Mouse (Mus musculus): Measurements from ENCODE around the gene Etv6. TPM values are rescaled to one million over a fixed set of nuclear protein-coding genes. Genes with fewer than 3 reads are reported as not detected.

The Etv6 gene
- total RNA-seq, 2 experiments from 2014 or later = 19.4 to 22.4 TPM

DNA sequence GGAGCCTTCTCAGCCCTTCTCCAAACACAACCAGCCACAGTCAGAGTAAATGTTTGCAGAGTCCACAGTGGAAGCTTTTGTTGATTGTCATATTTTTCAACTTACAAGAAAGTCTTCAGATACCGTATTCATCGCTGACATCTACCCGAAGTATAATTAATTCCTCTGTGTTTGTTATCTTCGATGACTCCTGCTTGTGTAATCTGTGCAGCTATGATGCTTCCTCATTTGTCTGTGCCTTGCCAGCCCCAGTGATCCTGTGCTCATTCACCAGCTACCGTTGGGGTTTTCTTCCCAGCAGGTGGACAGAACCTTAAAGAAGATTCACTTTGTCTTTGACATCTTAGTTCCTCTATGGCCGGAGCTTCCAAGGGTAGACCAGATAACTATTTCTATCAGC is 37.4 kb downstream of the Etv6 start:
- no peak for DNase-seq (ENCODE audit: low spot score in 2 of 2)

DNA sequence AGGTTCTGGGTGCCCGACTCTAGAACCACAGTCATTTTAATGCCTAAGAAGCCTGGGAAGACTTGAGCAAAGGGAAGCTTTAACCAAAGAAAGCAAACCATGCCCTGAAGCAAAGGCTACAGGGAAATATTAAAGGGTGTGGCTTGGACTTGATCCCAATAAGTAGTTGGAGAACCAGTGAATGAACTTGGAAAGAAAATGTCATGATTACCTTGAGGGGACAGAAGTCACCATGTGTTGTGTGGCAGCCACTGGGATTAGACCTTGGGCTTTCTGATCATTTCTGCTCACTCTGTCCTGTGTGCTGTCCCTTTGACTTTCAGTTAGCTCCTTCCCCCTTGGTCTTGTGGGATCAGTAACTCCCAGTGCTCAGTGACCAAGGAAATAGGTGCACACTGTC is 38.9 kb downstream of the Etv6 start:
- no peak for DNase-seq (ENCODE audit: low spot score in 2 of 2)

DNA sequence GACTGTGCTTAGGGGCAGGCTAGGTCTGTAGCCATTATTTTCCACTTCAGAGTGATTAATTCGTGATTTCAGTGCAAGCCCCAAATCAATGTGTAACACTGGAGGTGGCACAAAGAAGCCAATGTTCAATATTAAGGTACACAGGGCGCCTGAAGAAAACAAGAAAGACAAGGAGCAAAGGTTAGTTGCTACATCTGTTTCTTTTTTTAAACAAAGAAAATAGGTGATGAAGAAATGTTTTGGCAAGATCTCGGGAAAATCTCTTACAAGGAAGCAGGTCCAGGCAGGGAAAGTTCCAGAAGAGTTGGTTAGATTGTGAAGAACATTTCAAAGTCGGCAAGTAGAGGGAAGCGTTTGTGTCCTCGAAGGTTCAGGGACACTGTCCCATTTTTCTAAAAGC is 39.5 kb downstream of the Etv6 start:
- DNase-seq (ENCODE audit: low spot score in 2 of 2) = no peak

DNA sequence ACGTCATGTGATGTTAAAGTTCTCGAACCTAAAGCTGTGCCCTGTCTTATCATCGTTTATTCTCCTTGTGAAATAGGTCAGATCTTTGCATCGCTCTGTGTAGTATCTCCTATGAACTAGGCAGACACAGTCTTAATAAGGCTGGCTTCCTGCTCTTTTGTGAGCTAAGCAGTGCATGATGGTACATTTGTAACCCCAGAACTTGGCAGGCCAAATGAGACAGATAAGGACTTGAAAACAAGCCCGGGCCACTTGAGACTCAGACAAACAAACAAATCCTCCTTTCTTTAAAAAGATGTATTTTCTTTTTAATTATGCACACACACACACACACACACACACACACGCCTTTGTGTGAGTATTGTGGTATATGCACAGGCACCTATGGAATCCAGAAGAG is 42.5 kb downstream of the Etv6 start:
- DNase-seq (ENCODE audit: low spot score in 2 of 2) = no peak

DNA sequence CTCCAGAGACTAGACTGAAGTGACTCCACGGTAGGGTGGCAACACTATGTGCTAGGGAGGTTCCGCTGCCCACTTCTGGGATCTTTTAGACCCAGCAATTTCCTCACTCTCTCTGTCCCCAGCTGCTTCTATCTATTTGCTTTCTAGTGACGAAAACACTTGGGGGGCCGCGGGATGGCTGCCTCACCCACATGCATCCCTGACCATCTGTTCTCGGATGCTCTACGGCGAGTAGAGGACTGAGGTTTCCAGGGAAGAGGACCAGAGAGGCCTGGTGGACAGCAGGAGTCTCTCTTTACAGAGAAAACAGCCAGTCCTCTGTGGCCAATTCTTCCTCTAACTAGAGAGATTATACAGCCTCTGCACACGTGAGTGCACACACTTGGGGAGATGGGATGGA is 43.6 kb downstream of the Etv6 start:
- no peak for DNase-seq (ENCODE audit: low spot score in 2 of 2)

DNA sequence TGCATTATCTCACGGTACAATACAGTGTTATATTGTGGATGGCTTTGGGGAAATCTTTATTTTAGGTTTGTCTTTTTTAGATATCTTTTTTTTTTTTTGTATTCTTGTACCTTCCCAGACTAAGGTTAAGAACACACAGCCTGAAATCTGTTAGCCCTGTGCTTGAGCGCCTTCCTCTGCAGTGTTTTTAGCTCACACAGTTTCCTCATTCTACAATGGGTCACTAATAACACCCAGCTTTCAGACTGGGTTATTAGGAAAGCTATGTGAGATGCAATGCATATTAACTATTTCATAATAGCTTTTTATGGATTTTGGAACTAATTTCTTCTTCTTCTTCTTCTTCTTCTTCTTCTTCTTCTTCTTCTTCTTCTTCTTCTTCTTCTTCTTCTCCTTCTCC is 44.1 kb downstream of the Etv6 start:
- DNase-seq (ENCODE audit: low spot score in 2 of 2) = no peak

DNA sequence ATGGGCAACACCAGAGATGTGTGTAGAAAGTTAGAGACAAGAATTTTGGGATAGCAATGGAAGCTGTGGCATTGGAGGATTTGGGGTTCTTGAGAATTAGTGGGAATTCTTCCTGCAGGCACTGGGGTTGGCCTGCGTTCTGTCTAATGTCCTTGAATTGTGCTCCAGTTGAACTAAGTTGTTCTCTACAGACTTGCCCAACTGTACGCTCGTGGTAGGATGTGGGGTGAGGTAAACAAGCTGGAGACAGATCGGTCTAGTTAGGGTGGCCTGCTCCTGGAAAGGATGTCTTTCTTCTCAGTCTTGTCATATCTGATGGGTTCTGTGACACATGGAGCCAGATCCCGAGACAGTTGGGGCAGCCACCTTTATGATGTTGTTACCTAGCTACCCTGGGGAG is 45.4 kb downstream of the Etv6 start:
- DNase-seq (ENCODE audit: low spot score in 2 of 2) = no peak

DNA sequence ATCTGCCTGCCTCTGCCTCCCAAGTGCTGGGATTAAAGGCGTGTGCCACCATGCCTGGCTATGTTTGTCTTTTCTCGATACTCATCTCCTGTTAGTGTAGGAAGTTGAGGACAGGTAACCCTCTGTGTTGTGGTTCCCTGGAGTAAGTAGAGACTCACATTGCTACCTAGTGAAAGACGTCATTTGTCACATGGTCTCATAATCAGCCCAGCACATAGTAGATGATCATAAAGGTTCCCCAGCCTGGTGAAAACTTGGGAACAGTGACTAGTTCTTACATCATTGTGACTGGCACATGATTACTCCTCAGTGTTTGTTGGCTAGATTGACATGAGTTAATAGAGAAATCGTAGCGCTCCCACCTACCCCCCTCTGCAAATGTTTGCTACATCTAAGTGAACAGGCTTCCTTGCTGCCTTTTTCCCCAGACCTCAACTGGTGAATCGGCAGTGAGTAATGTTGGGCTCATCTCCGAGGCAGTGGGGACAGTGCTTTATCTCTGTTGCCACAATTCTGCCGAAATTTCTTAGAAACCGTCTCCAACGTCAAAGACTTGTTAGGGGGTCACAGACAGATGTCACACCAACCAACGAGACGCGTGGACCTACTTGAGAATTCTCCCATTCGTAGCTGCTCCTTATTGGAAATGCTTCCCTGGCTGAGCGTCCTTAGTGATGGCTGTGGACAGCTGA is 46.9 kb downstream of the Etv6 start:
- no peak for DNase-seq (ENCODE audit: low spot score in 2 of 2)

DNA sequence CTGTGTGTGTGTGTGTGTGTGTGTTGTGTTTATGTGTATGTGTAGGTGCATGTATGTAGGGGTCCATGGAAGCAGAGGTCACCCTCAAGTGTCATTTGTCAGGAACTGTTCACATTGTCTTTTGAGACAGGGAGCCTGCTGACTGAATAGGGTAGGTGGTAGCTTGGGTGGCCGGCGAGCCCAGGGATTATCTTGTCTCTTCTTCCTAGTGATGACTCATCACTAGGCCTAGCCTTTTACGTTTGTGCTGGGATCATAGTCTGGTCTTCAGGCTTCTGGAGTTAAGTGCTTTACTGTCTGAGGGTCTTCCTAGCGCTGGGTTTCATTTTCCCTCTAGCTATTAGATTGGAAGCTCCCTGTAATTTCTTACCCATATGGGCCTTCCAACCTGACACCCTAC is 47.9 kb downstream of the Etv6 start:
- DNase-seq (ENCODE audit: low spot score in 2 of 2) = no peak

DNA sequence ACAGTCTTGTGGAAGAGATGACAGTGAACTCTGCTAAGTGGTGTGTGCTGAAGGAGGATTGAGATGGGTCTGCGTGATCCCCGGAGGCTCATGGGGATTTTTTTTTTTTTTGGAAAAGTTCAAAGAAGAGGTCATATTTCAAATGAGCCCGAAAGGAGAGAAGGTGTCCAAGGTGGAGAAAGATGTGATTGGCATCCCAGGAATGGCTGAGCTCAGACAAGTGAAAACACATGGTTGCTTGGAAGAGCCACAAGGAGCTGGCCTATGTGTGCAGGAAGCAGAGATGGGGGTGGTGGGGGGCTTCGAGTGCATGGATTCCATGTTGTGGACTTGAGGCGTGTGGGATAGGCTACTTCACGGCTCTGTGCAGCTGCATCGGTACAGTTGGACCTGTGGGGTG is 50.9 kb downstream of the Etv6 start:
- DNase-seq (ENCODE audit: low spot score in 2 of 2) = no peak

DNA sequence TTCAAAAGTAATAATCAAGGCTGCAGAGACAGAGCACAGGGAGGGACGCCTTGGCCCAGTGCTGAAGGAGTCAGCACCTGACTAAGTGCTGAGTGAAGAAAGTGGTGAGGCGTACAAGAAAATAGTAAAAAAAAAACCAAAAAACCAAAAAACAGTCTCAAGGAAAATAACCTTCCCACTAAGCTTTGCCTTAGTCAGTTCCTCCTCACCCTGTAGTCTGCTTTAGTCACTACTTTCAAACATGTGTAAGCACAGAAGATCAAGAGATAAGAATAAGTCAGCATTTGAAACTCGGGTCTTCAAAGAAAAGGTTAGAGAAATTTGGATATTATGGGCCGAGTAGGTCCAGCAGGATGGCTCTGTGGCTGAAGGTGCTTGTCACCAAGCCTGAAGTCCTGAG is 52.2 kb downstream of the Etv6 start:
- no peak for DNase-seq (ENCODE audit: low spot score in 2 of 2)

DNA sequence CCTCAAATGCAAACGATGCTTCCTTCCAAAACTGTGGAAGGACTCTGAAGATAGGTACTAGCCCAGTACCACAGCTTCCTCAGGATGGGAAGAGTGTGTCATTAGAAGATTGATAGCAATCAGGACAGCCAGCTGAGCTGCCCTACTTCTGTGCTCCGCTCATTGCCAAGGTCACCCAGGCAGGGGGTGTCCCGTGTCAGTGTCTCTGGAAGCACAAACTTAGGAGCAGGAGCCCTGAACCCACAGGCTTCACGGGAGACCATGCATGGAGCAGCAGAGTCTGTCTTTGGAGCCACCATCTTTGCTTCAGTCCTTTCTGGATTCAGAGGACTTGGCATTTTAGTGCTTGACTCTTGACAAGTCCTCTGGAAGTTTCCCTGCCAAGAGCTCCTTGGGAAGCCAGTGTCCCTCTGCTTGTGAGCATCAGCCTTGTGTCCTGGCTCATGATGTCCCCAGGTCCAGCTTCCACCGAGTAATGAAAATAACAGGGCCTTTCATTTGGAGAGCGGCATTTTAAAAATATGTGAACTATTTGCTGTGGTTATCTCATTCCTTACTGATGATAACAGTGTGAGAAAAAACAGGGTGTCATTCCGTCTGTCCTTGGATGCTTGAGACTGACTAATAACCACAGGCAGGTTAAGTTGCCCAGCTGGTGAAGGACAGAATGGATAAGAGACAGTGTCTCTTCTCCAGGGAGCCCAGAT is 54.3 kb downstream of the Etv6 start:
- no peak for DNase-seq (ENCODE audit: low spot score in 2 of 2)

DNA sequence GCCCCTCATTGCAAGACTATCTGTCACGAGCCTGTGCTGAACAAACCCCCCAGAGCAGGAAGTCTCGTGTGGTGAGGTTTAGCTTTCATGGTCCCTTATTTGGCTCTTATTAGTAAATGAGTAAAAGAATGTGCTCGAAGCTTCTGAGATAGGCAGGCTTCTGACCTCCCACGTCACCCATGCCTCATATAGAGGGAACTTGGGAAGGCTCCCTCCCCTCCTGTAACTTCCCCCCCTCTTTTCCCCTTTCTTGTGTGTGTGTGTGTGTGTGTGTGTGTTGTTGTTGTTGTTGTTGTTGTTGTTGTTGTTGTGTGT is 54.8 kb downstream of the Etv6 start:
- no peak for DNase-seq (ENCODE audit: low spot score in 2 of 2)

DNA sequence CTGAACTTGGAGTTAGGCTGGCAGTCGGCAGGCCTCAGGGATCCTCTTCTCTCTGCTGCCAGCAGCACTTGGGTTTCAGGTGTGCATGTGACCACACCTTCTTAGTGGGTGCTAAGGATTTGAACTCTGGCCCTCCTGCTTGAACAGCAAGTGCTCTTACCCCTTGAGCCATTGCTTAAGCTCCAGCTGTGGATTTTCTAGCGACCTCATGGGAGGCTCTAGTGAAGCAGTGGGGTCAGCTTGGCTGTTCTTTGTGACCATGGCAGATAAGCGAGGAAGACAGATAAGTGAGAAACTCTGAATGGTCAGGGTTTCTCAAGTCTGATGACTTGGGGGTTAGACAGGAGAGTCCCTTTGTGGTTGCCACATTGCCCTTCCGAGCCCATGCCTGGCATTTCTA is 55.4 kb downstream of the Etv6 start:
- DNase-seq (ENCODE audit: low spot score in 2 of 2) = no peak

DNA sequence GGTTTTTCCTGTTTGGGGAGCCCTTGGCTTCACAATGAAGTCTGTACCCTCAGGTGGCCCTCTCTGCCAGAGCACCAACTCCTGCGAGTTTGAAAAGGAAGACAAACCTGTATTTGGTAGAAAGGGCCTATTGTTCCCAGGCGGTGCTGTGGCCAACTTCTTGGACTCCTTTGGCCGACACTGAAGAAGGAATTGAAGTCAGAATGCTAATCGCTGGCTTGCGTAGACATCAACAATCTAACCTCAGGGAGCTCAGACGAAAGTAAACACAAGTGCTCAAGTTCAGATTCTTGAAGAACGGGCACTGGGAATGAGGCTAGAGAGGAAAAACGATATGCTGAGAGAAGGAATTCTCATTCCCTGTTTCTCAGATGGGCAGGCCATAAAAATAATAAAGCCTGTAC is 55.9 kb downstream of the Etv6 start:
- no peak for DNase-seq (ENCODE audit: low spot score in 2 of 2)

DNA sequence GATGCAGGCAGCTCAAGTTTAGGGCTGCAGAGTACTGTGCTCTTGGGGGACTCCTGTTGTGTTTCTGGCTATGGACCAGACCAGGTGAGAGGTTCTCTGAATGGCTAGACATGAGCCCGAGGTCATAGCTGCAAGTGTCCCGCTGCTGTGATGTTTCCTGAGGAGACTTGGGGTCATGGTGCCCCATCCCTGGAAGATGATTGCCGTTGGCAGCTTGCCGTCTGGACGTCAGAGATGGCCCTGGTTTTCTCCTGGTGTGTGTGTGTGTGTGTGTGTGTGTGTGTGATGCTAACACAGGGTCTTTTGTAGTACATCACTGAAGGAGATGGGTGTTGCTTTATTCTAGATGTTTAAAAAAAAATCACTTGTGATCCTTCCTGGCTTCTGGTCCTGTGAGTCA is 58.6 kb downstream of the Etv6 start:
- DNase-seq (ENCODE audit: low spot score in 2 of 2) = no peak

DNA sequence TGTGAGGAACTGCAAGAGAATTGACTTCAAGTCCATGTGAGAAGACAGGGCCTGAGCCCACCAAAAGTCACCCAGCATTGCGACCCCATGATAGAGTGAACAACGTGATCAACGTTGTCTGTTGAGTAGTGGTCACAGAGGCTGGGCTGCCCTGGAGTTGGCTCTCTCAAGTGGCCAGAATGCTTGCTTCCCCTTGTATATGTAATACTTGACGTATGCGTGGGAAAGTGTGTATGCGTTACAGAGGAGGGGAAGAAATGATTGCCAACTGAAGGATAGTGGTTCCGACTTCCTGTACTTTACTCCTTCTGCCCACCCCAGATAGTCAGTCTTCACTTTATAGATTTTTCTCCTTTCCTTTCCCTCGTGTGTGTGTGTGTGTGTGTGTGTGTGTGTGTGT is 59.1 kb downstream of the Etv6 start:
- DNase-seq (ENCODE audit: low spot score in 2 of 2) = no peak

DNA sequence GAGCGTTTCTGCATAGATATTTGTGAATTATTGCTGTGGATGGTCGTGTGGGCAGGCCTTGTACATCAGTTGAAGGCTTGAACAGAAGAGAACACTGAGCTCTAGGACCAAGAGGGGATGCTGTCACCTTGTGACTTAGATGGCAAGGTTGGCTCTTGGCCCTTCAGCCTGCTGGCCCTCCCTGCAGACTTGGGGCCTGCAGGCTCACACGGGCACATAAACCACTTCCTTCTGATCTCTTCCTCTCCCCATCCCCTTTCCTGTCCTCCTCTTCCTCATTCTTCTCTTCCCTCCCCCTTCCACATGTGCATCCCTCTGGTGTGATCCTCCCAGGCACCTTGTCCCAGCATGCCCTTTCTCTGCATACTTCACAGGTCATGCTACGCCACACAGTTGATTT is 60.1 kb downstream of the Etv6 start:
- no peak for DNase-seq (ENCODE audit: low spot score in 2 of 2)

DNA sequence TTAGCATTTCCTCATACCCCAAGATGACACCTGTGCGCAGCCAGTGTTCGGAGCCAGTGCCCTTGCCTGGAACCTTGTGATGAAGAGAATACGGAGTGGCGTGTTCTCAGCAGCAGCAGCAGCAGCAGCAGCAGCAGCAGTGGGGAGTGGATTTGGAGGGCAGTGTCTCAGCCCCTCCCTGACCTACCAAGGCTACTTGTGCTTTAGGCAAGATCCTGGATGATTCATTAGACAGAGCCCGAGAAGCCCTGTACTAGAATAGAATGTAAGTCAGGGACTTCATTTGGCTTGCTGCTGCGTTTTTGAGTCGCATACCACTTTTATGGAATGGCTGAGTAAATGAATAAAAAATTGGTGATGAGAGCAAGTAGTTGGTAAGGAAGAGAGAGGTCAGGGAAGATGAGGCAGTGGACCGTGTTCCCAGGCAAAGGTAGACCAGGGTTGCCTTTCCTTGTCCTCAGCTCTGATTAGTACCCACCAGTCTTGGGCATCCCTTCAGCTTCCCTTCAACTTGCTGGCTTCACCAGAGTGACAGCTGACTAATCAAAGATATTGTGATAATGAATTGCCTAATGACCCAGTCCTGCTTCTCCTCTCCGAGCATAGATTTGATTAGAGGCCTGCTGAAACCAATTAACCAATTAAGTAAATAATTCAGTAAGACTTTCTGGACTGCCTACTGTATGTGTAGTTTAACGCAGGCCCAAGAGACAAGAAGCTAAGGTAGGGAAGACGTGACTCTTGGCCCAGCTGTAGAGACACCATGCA is 64.7 kb downstream of the Etv6 start:
- DNase-seq (ENCODE audit: low spot score in 2 of 2) = no peak

DNA sequence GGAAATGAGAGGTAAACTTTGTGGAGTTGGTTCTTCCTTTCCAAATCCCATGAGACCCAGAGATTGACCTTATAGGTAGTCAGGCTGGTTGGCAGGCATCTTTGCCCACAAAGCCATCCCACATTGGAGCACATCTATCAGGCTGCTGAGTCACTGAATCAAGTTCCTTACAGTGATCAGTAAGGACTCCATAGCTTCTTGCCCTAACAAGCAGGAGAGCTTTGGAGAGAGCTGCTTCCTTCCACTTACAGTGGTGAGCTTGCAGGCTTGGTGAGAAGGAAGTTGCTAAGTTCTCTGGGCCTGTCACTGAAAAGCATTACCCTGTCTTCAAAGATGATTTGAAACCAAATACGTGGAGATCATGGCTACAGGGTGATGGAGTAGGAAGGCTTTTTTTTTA is 66.9 kb downstream of the Etv6 start:
- no peak for DNase-seq (ENCODE audit: low spot score in 2 of 2)

DNA sequence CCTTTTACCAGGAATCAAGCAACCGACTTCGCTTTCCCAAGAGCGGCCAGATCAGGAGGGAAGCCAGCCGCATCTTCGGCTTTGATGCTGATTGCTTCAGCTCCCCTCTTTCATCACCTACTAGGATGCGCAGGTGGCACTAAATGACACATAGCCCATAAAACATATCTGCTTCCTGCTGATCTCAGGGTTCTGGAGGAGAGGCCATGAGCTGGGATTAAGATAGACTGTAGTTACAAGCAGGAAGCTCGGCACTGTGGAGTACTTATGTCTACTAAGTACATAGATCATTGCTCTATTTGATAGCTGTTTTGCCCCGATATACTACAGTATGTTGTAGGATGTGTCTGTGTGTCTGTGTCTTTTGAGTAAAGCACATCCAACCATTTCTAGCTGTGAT is 68.0 kb downstream of the Etv6 start:
- no peak for DNase-seq (ENCODE audit: low spot score in 2 of 2)

DNA sequence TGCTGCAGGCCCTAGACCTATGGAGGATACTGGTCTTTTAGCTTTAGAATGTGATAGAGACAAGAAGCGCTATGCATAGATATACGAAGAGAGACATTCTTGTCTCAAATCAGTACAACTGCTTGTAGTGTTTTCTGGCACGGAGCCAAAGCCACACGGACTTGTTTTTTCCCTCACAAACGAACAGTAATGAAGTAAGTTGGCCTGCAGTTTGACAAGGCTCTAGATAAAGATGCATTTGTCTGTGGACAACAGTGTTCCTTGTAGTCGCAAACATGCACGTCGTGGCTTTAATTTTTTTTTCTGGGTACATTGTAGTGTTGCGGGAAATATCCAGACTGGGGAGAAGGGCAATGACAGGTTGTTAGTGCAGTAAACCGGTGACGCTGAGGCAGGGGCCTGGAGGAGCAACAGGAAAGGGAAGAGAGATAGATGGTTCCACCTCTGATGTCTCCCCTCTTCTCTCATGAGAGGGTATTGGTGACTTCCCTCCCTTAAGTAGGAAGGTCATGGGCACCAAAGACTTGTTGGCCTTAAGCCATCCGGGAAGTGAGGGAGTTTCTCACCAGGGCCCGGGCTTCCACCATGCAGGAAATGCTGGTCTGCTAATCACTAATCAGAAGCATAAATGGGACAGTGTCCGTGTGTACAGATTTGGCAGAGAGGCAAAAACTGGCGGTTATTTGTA is 70.2 kb downstream of the Etv6 start:
- no peak for DNase-seq (ENCODE audit: low spot score in 2 of 2)
